Mouse (Mus musculus) right cerebral cortex, adult 18-20 months (tissue): ENCODE results near the gene Vmn1r199.

Source experiments
- DNase-seq: peaks from one replicate; pipeline ENCODE4 v3.0.0; 2022; ENCODE audit warnings: mixed read lengths

Gene Vmn1r199

DNA sequence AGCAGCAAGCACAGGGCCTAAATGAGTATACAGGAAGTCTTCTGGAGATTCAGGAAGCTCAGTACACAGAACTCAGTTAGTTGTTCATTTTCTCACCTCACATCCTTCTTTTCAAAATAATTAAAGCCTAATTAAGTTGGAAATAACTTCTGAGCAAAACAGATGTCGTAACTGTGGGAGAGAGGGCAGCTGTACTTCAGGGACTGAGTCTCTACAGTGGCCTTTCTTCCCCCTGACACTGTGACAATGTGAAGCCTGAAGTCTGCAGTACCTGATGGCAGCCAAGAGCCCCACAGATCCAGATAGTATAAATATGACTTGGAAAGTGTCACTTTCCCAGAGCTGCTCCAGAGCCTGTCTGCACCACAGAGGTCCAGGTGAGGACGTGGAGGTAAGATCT is at the start of gene Vmn1r199:
Gene Vmn1r199, plus strand, starts transcription at position 301 of the 400 bp plus-strand sequence.
- no peak for DNase-seq

DNA sequence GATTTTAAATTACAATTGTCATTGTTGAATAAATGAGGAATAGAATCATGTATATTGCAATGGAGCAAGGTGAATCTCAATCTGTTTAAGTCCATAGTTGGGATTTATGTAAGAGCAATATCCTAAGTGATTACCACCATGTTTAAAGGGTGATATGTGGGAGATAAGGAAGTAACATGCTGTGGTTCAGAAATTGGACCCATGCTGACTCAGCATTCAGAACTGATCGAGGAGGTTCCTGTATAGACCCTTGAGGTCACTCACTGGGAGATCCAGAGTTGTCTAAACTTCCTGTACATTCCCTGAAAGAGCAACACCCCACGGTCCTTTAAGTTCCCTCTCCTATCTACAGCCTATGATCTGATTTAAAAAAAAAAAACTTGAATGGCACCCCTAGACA is 46.3 kb upstream of the Vmn1r199 start:
- no peak for DNase-seq

DNA sequence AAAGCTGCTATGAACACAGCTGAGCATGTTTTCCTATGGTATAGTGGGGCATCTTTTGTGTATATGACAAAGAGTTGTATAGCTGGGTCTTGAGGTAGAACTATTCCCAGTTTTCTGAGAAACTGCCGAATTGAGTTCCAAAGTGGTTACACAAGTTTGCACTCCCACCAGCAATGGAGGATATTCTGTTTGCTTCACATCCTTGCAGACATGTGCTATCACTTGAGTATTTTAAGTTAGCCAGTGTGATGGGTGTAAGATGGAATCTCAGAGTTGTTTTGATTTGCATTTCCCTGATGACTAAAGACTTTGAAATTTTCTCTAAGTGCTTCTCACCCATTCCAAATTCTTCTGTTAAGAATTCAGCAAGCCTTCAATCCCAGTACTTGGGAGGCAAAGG is 44.1 kb upstream of the Vmn1r199 start:
- DNase-seq = no peak

DNA sequence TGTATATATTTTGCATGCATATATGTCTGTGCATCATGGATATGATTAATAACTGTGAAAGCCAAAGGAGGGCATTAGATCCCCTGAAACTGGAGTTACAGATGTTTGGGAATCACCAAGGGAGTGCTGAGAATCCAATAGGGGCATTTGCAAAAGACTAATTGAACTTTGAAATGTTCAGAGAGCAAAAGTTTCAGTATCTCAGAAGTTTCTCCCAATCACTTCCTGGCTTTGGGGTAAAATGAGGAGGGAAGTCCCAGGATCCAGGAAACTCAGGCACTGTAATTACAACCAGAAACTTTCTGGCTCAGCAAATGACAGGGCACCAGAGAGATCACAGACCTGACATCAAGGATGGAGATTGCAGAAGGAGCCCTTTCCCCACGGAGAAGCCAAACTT is 29.6 kb upstream of the Vmn1r199 start, which contains the start of gene Vmn1r198:
Gene Vmn1r198, plus strand, starts transcription at position 301 of the 400 bp plus-strand sequence.
- DNase-seq = no peak

DNA sequence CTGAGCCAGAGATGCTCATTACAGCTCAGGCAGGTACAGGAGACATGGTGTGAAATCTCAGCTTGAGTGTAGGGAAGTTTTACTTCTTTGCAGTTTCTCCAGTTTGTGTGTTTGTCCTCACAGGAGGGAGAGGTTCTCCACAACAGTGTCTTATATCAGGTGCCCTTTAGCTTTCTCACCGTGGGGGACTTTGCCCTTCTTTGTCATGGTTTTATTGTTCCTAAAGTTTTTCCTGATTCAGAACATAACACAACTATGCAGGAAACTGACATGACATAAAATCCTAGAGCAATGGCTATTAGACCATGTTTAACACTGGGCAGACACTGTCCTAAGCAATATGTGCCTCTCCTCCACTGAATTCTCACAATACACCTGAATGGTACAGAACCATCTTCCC is 28.8 kb upstream of the Vmn1r199 start:
- DNase-seq = no peak

DNA sequence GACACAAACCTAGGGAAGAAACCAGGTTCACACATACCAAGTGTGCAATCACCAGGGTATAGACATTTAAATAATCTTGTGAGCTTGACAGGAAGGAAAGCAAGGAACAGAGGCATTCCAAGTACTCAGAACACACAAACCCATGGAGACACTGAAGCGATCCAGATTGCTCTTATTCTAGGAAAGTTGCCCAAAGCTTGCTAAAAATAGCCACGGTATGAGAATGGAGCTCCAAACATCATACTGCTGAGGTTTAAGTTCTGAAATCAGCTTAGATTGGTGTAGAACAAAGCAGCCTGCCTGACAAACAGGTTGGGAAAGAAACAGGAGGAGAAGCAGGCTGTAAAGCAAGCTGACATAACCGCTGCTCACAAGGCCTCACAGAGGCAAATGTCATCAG is 1.5 kb downstream of the Vmn1r199 start:
- peak; percentile 46 for DNase-seq

DNA sequence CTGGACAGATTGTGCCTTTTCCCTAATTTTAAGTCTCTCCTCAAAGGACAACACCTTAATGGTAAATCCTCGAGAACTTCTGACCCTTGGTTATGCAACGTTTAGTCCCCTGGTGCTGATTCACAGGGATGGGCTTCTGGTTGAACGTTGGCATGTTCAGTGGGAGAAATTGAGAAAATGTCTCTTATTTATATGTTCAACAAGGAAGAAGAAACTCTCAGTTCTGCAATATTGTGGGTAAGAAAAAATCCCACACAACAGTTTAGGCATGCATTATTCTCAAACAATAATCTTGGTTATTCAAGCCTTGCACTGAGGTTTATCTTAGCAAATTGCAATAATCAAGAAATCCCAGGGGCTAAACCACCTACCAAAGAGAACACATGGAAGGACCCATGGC is 3.8 kb downstream of the Vmn1r199 start:
- no peak for DNase-seq

DNA sequence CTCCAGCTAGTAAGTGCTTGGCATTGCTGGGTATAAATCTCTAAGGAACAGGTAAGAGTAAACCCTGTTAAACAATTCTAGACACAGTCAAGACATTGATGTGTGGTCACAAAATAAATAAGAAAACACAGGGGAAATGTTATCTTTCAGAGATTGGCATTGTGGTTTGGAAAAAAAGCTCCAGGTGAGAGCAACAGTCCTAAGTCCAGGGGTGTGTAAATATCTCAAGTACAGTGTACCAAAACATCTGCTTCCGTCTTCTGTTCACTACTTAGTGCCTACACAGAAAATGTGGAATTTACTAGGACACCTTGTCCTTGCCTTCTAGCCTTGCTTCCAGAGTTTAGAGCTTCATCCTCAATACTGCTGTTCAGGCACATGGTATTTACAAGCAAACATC is 7.4 kb downstream of the Vmn1r199 start:
- no peak for DNase-seq

DNA sequence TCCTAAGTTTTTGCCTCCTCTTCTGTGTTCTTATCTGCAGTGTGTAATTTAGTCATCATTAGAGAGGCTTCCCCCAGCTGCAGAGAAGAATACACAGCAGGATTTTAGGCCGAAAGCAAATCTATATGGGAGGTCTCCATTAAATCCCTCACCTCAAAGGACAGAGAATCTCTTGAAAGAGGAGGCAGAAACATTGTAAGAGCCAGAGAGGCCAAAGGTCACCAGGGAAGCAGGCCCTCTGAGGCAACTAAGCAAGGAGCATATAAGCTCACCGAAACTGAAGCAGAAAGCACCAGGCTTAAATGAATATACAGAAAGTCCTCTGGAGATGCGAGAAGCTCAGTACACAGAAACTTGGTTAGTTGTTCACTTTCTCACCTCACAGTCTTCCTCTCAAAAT is 10.5 kb downstream of the Vmn1r199 start, which contains the start of gene Vmn1r200:
Gene Vmn1r200, plus strand, starts transcription at position 301 of the 400 bp plus-strand sequence.
- no peak for DNase-seq

DNA sequence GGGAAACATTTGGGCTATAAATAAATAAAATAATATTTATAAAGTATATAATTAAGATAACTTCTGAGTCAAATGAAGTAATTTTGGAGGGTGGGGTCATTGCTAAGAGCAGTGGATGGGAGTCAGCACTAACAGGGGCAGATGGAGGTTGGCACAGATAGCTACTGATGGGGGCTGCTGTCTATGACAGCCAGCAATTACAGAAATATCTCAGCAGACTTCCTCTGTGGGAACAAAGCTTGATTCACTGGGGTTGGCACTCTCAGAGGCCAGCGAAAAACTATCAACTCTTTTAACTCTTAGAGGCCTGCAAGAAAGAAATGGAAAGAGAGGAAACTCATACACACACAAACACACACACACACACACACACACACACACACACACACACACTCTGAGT is 23.4 kb downstream of the Vmn1r199 start:
- no peak for DNase-seq
